Mouse (Mus musculus): ENCODE data around the gene Sec24d. TPM values are rescaled to one million over a fixed set of nuclear protein-coding genes. Genes with fewer than 3 reads are reported as not detected.
"Not testable (repeated sequence)": the region's sequence is repeated elsewhere in the genome, so short reads cannot be mapped to it uniquely, and the experiment has no call there.

The Sec24d gene
- total RNA-seq, 1 experiment from 2014 or later = 8.7 TPM

GRCm38 (mm10) chr3:123333055-123333424 lies 65.8 kb downstream of the Sec24d start:
- ATAC-seq (ENCODE audit: extremely low read depth, insufficient number of reproducible peaks, low FRiP score, poor library complexity, severe bottlenecking) = no peak

DNA sequence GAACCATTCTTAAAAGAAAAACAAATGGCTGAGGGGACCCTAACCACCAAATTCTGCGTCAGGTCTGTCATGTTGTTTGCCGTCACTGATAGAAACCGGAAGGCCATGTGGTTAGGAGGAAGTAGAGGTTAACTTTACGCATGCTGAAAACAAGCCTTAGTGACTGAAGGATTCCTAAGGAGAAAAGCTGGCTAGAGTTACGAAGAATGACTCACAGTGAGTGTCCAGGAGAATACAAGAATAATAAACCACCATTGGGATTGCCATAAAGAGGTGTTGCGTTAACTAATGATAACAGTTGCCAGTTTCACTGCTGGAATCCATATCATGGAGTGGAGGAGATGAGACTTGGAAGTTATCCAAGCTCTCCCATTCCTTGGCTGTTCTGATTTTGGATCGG lies 67.7 kb downstream of the Sec24d start:
- ATAC-seq (ENCODE audit: extremely low read depth, insufficient number of reproducible peaks, low FRiP score, poor library complexity, severe bottlenecking) = 0 out of 2 replicates have a peak, but pooled peaks have one; percentile 51

- ATAC-seq (ENCODE audit: extremely low read depth, insufficient number of reproducible peaks, low FRiP score, poor library complexity, severe bottlenecking) = no peak
Measured at GRCm38 (mm10) chr3:123335480-123335879, 68.2 kb downstream of the Sec24d start.

- ATAC-seq (ENCODE audit: extremely low read depth, insufficient number of reproducible peaks, low FRiP score, poor library complexity, severe bottlenecking) = no peak
Measured at GRCm38 (mm10) chr3:123336455-123336854, 69.2 kb downstream of the Sec24d start.

DNA sequence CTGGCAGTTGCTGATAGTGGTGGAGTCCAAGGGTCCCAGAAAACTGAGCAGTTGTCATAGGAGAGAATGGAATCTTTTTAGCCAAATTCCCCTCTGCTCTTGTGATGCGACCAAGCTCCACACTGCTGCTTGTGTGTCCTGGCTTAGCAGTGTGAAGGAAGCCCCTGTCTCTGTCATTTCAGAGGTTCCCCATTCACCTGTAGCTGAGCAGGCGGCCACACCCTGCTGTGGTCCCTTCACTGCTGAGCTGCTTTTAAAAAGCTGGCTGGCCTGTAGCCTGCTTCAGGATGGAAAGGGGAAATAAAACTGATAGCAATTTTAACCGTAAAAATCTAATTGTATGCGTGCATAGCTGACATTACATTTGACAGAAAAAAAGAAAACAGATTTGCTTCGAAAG lies 69.7 kb downstream of the Sec24d start:
- peak; percentile 67; the same call in 1 of the 2 replicates for ATAC-seq (ENCODE audit: extremely low read depth, insufficient number of reproducible peaks, low FRiP score, poor library complexity, severe bottlenecking)

DNA sequence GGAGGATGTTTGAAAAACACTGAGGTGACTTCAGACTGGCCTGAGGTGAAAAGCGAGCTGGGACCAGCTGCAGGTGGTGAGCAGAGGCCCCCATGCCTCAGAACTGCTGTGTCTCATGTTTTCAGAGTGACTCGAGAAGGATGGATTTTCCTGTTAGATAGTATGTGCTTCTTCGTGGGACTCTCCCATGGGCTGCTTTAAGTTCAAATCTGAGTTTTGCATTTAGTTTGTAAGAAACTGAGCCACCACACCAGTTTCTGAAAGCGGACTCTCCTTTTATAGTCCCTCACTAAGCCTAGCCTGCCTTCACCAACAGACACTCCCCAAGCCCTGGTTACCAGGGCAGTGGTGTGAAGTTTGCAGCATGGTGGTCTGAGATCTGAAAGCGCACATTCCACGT lies 70.6 kb downstream of the Sec24d start:
- ATAC-seq (ENCODE audit: extremely low read depth, insufficient number of reproducible peaks, low FRiP score, poor library complexity, severe bottlenecking) = no peak

DNA sequence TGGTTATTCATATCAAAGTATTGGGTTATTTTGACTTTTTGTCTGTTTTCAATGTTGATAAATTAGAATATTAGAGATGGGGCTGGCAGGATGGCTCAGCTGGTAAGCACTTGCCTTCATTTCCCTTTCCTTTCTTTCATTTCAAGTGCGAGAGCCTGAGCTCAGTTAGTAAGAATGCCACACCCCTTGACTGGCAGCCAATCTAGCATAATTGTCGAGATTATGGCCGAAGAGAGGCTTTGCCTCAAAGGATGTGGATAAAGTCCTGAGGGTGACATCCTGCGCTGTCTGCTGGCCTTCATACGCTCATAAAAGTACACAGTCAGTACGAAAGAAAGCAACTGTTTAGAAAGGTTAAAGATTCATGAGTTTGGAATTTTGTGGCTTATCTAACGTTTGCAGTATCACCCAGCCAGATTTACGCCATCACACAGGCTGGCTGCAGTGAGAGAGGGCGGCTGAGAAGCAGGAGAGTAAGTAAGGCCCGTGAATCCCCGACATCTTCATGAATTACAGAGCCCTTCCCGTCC lies 71.5 kb downstream of the Sec24d start:
- no peak for ATAC-seq (ENCODE audit: extremely low read depth, insufficient number of reproducible peaks, low FRiP score, poor library complexity, severe bottlenecking)

GRCm38 (mm10) chr3:123341049-123341448 lies 73.8 kb downstream of the Sec24d start:
- no peak for ATAC-seq (ENCODE audit: extremely low read depth, insufficient number of reproducible peaks, low FRiP score, poor library complexity, severe bottlenecking)

DNA sequence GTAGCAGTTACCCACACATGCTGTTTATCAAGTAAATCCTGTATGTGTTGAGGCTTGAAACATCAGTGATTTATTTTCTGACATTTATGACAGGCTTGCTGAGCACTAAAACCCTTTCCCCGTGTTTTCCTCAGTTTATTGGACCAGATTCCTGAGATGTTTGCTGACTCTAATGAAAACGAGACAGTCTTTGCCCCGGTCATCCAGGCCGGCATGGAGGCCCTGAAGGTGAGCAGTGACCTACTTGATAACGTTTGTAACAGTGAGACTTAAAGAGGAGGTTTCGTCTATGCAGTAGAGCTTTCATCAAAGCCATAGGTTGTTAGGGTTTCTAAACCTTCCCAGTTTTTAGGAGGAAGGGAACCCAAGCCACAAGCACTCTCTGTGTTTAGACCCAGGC lies 76.4 kb downstream of the Sec24d start:
- ATAC-seq (ENCODE audit: extremely low read depth, insufficient number of reproducible peaks, low FRiP score, poor library complexity, severe bottlenecking) = no peak

- ATAC-seq (ENCODE audit: extremely low read depth, insufficient number of reproducible peaks, low FRiP score, poor library complexity, severe bottlenecking) = no peak
Measured at GRCm38 (mm10) chr3:123348080-123348802, 81.0 kb downstream of the Sec24d start.

GRCm38 (mm10) chr3:123350602-123351001 lies 83.3 kb downstream of the Sec24d start:
- no peak for ATAC-seq (ENCODE audit: extremely low read depth, insufficient number of reproducible peaks, low FRiP score, poor library complexity, severe bottlenecking)

- no peak for ATAC-seq (ENCODE audit: extremely low read depth, insufficient number of reproducible peaks, low FRiP score, poor library complexity, severe bottlenecking)
Measured at GRCm38 (mm10) chr3:123351519-123351918, 84.3 kb downstream of the Sec24d start.

DNA sequence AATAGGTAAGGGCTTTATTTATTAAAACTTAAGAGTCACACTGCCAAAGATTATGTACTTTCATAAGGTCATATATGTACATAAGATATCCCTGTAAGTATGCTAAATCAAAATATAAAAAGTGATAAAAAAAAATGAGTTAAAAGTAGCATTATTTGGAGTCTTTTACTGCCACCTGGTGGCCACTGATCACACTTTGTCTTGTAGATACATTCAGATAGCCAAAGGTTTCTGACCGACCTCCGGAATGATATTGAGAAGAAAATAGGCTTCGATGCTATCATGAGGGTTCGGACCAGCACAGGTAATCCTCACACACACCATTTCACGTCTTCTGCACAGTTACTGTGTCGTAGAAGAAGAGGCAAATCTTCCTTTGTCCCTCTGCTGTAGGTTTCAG lies 85.9 kb downstream of the Sec24d start:
- ATAC-seq (ENCODE audit: extremely low read depth, insufficient number of reproducible peaks, low FRiP score, poor library complexity, severe bottlenecking) = no peak

- ATAC-seq (ENCODE audit: extremely low read depth, insufficient number of reproducible peaks, low FRiP score, poor library complexity, severe bottlenecking) = no peak
Measured at GRCm38 (mm10) chr3:123353661-123354060, 86.4 kb downstream of the Sec24d start.

DNA sequence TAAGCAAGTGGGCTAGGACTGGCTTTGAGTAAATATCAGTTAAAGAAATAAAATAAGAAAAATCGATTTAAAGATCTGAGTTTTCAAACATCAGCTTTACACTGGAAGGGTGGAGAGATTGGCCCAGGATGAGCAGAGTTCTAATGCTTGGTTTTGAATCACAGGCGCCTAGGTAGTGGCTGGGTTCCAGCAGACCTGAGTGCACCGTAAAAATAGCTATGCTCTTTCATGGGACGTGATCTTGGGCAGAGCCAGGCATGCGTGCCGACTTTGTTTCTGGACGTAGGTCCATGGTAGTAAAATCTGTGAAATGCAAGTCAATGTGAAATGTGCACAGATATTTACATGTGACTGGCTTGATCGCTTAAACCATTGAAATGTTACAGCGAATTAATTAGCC lies 87.1 kb downstream of the Sec24d start:
- ATAC-seq (ENCODE audit: extremely low read depth, insufficient number of reproducible peaks, low FRiP score, poor library complexity, severe bottlenecking) = no peak

GRCm38 (mm10) chr3:123356377-123356991 lies 89.2 kb downstream of the Sec24d start:
- ATAC-seq (ENCODE audit: extremely low read depth, insufficient number of reproducible peaks, low FRiP score, poor library complexity, severe bottlenecking) = peak; percentile 59

- not testable (repeated sequence) for ATAC-seq (ENCODE audit: extremely low read depth, insufficient number of reproducible peaks, low FRiP score, poor library complexity, severe bottlenecking)
Measured at GRCm38 (mm10) chr3:123366820-123367219, 99.6 kb downstream of the Sec24d start.

DNA sequence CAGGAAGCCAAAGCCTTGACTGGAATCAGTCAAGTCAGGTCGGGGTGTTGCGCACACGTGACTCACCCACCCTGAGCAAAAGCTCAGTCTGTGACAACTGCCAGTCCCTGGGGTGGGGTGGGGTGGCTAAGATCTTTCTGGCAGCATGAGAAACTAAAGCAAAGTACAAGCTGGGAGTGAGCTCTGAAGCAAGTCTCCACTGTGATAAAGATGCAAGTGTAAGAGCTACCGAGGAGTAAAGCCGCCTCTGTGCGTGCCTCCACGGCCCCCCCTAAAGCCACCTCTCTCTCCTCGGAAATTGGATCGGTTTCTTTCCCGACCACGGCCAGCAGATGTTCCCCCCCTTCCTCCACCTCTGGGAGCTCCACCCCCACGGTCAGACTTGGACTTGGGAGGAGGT lies 101.9 kb downstream of the Sec24d start:
- no peak for ATAC-seq (ENCODE audit: extremely low read depth, insufficient number of reproducible peaks, low FRiP score, poor library complexity, severe bottlenecking)

DNA sequence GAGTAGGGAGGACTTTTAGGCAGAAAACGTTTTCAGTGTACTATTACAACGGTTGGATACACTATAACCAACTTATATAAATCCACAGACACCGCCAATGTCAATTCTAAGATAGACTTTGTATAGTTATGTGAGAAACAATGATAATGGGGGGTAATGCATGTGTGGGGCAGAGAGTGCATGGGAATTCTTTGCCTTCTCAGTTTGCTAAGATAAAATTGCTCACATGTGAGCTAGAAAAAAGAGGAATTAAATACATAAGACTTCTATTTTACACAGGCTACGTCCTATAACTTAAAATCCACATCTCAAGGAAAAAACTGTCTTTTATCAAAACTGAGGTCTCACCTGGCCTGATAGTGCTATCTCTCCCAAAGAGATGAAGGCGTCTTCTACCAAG lies 103.7 kb downstream of the Sec24d start:
- no peak for ATAC-seq (ENCODE audit: extremely low read depth, insufficient number of reproducible peaks, low FRiP score, poor library complexity, severe bottlenecking)

DNA sequence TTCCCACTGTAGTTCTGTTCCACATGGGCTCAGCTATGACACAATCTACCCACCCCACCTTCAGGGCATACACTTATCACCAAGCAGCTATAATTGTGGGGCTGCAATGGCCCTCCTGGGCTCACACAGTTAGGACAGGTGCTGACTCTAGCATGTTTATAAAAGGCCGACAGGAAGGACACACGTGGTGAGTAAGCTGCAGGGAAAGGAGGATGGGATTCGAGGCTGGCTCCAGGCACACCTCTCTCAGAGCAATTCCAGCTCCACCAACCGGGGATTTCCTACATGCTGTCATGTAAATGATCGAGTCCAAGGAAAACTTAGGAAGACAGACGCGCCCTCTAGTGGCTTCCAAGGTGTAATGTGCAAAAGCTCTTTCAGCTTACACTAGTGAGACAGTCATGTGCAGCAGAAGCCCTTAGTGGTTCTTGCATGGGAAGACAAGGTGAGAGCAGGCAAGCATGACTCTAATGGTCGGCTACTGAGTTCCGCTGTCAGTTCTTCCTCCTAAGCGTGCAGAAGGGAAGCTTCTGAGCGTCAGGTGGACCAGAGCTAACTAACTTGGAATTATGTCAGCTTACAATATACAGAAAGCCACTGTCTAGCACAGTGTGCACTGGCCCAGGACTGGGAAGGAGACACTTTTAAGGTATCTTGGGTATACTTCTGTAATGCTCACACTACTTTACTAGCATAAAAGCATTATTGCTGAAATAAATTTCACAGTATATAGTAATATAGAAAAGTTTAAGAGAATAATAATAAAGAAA lies 104.7 kb downstream of the Sec24d start:
- ATAC-seq (ENCODE audit: extremely low read depth, insufficient number of reproducible peaks, low FRiP score, poor library complexity, severe bottlenecking) = no peak
